Mouse (Mus musculus): ENCODE results near the gene Bmp3.

The Bmp3 gene

GRCm38 (mm10) chr5:98854264-98854626, at the start of gene Bmp3:
TSS of gene Bmp3 (plus strand) at chr5:98854415.
- DNase-seq (ENCODE audit: low read depth) = no peak

GRCm38 (mm10) chr5:98804761-98805160, 49.5 kb upstream of the Bmp3 start:
- no peak for DNase-seq (ENCODE audit: low read depth)

- DNase-seq (ENCODE audit: low read depth) = no peak
Measured at GRCm38 (mm10) chr5:98806492-98806891, 47.7 kb upstream of the Bmp3 start.

- DNase-seq (ENCODE audit: low read depth) = no peak
Measured at GRCm38 (mm10) chr5:98807022-98807421, 47.2 kb upstream of the Bmp3 start.

- no peak for DNase-seq (ENCODE audit: low read depth)
Measured at GRCm38 (mm10) chr5:98807953-98808352, 46.3 kb upstream of the Bmp3 start.

- DNase-seq (ENCODE audit: low read depth) = no peak
Measured at GRCm38 (mm10) chr5:98812380-98812779, 41.8 kb upstream of the Bmp3 start.

GRCm38 (mm10) chr5:98815269-98815668, 38.9 kb upstream of the Bmp3 start:
- DNase-seq (ENCODE audit: low read depth) = no peak

- no peak for DNase-seq (ENCODE audit: low read depth)
Measured at GRCm38 (mm10) chr5:98833760-98834159, 20.5 kb upstream of the Bmp3 start.

- no peak for DNase-seq (ENCODE audit: low read depth)
Measured at GRCm38 (mm10) chr5:98834300-98834699, 19.9 kb upstream of the Bmp3 start.

- DNase-seq (ENCODE audit: low read depth) = no peak
Measured at GRCm38 (mm10) chr5:98842600-98843310, 11.5 kb upstream of the Bmp3 start.

- DNase-seq (ENCODE audit: low read depth) = no peak
Measured at GRCm38 (mm10) chr5:98844664-98845063, 9.6 kb upstream of the Bmp3 start.

GRCm38 (mm10) chr5:98854627-98855564, 681 bp downstream of the Bmp3 start:
- DNase-seq (ENCODE audit: low read depth) = no peak

- no peak for DNase-seq (ENCODE audit: low read depth)
Measured at GRCm38 (mm10) chr5:98855741-98856140, 1.5 kb downstream of the Bmp3 start.

GRCm38 (mm10) chr5:98856356-98856755, 2.1 kb downstream of the Bmp3 start:
- DNase-seq (ENCODE audit: low read depth) = no peak

- DNase-seq (ENCODE audit: low read depth) = no peak
Measured at GRCm38 (mm10) chr5:98863891-98864290, 9.7 kb downstream of the Bmp3 start.

GRCm38 (mm10) chr5:98865146-98865545, 10.9 kb downstream of the Bmp3 start:
- DNase-seq (ENCODE audit: low read depth) = no peak

GRCm38 (mm10) chr5:98876056-98876455, 21.8 kb downstream of the Bmp3 start:
- DNase-seq (ENCODE audit: low read depth) = no peak

- peak; percentile 6 for DNase-seq (ENCODE audit: low read depth)
Measured at GRCm38 (mm10) chr5:98878891-98879290, 24.7 kb downstream of the Bmp3 start.

GRCm38 (mm10) chr5:98882096-98882495, 27.9 kb downstream of the Bmp3 start:
- DNase-seq (ENCODE audit: low read depth) = no peak

GRCm38 (mm10) chr5:98890544-98891050, 36.4 kb downstream of the Bmp3 start:
- DNase-seq (ENCODE audit: low read depth) = no peak

- no peak for DNase-seq (ENCODE audit: low read depth)
Measured at GRCm38 (mm10) chr5:98894281-98894680, 40.1 kb downstream of the Bmp3 start.

- no peak for DNase-seq (ENCODE audit: low read depth)
Measured at GRCm38 (mm10) chr5:98897946-98898345, 43.7 kb downstream of the Bmp3 start.

- no peak for DNase-seq (ENCODE audit: low read depth)
Measured at GRCm38 (mm10) chr5:98900926-98901325, 46.7 kb downstream of the Bmp3 start.
